Mouse (Mus musculus) heart, postnatal 0 days (tissue): ENCODE measurements at regions not wholly inside any gene's neighbourhood (a gene's known extent, or its start where the extent isn't known, plus 50 kb on each side); places are given as distances from the start of the nearest gene placed in this dataset.

Experiments used
- ATAC-seq: fragments of 200-750 bp; cut with Nextera tagmentation; 2 replicates; pipeline ENCODE4 v1.8.0; 2017; ENCODE audit warnings: low read depth, moderate number of reproducible peaks, moderate library complexity; ENCODE audit not compliant: insufficient read depth
- DNase-seq: peaks from one replicate; pipeline ENCODE4 v3.0.0-alpha.2; 2016; ENCODE audit warnings: low spot score
- H3K27ac ChIP-seq: fragments of 300-500 bp; sonication (generic); 2 replicates; pipeline ENCODE4 v1.5.1; 2014; ENCODE audit warnings: low read depth, mild to moderate bottlenecking
- H3K27me3 ChIP-seq: fragments of 300-500 bp; sonication (generic); 2 replicates; pipeline ENCODE4 v1.6.1; 2014; ENCODE audit warnings: low read length, mixed read lengths; ENCODE audit not compliant: control insufficient read depth, insufficient read depth
- H3K36me3 ChIP-seq: fragments of 300-500 bp; sonication (generic); replicated peaks from 2 replicates; pipeline ENCODE4 v1.6.1; 2014; ENCODE audit warnings: low read length, mixed read lengths; ENCODE audit not compliant: control insufficient read depth, insufficient read depth
- H3K4me1 ChIP-seq: fragments of 300-500 bp; sonication (generic); 2 replicates; pipeline ENCODE4 v1.6.1; 2014; ENCODE audit warnings: antibody characterized with exemption; ENCODE audit not compliant: control insufficient read depth, insufficient read depth
- H3K4me2 ChIP-seq: fragments of 300-500 bp; sonication (generic); 2 replicates; pipeline ENCODE4 v1.6.1; 2014; ENCODE audit warnings: low read depth, mild to moderate bottlenecking, low read length, moderate library complexity
- H3K4me3 ChIP-seq: fragments of 300-500 bp; sonication (generic); 2 replicates; pipeline ENCODE4 v1.5.1; 2014; ENCODE audit warnings: low read depth, low read length
- H3K9ac ChIP-seq: fragments of 300-500 bp; sonication (generic); replicated peaks from 2 replicates; pipeline ENCODE4 v1.6.1; 2014; ENCODE audit warnings: low read depth, low read length, mixed read lengths
- H3K9me3 ChIP-seq: fragments of 300-500 bp; sonication (generic); replicated peaks from 2 replicates; pipeline ENCODE4 v1.6.1; 2016; ENCODE audit warnings: low read length; ENCODE audit not compliant: control insufficient read depth
- CTCF ChIP-seq: IDR thresholded peaks from 2 replicates; pipeline ENCODE4 v1.5.1; 2016; ENCODE audit warnings: antibody characterized with exemption, control low read depth, low read depth
- EP300 ChIP-seq: IDR thresholded peaks from 2 replicates; pipeline ENCODE4 v1.6.1; 2016; ENCODE audit warnings: antibody characterized with exemption, low read depth
- WGBS: fragments of 180-500 bp; shearing (Covaris S2); extraction: QIAGEN DNeasy Blood & Tissue Kit; methylation state at CpG from one replicate; pipeline ENCODE4 v1.1.7; 2014; 5-methylcytosine and 5-hydroxymethylcytosine counted together

- Histone ChIP-seq H3K9me3 (no peaks in the 10 kb centered on the region), H3K4me2 (no peak overlapping the region), H3K27me3 (no peaks in the 10 kb centered on the region), H3K9ac (no peak overlapping the region), H3K4me1 (no peaks in the 10 kb centered on the region; the same call in 1 of the 2 replicates), H3K27ac (no peak overlapping the region), H3K4me3 (no peak overlapping the region), H3K36me3 (no peaks in the 10 kb centered on the region)
- 62% methylated on average over 4 of the region's 4 CpGs for WGBS
- DNase-seq = no peak
- TF ChIP-seq EP300 (no peak), CTCF (no peak)
- ATAC-seq = no peak
These were observed 67.1 kb upstream of the Phactr1 start for GRCm38 (mm10) chr13:42613326-42613725.

GRCm38 (mm10) chr13:42615826-42616225 lies 64.6 kb upstream of the Phactr1 start:
- H3K4me1 ChIP-seq = no peaks in the 10 kb centered on the region
- 63% methylated on average over 5 of the region's 5 CpGs for WGBS
- no peak for ATAC-seq
- H3K4me3 ChIP-seq = no peak overlapping the region
- DNase-seq = no peak
- no peaks in the 10 kb centered on the region for H3K36me3 ChIP-seq
- H3K27me3 ChIP-seq = no peaks in the 10 kb centered on the region
- H3K9me3 ChIP-seq = no peaks in the 10 kb centered on the region
- H3K27ac ChIP-seq = no peak overlapping the region
- TF ChIP-seq CTCF (no peak), EP300 (no peak)
- H3K4me2 ChIP-seq = no peak overlapping the region
- no peak overlapping the region for H3K9ac ChIP-seq

- no peak overlapping the region for H3K4me3 ChIP-seq
- 68% methylated on average over 6 of the region's 6 CpGs for WGBS
- no peak for TF ChIP-seq CTCF
- TF ChIP-seq EP300 = no peak
- no peaks in the 10 kb centered on the region for H3K27me3 ChIP-seq
- ATAC-seq (no peak), DNase-seq (no peak)
- no peak overlapping the region for H3K9ac ChIP-seq
- H3K4me1 ChIP-seq = no peaks in the 10 kb centered on the region
- no peaks in the 10 kb centered on the region for H3K36me3 ChIP-seq
- H3K27ac ChIP-seq = no peak overlapping the region
- H3K4me2 ChIP-seq = no peak overlapping the region
- H3K9me3 ChIP-seq = no peaks in the 10 kb centered on the region
These were observed 63.2 kb upstream of the Phactr1 start for GRCm38 (mm10) chr13:42617225-42617624.

GRCm38 (mm10) chr13:42617844-42618243 lies 62.6 kb upstream of the Phactr1 start:
- no peaks in the 10 kb centered on the region for H3K9me3 ChIP-seq
- TF ChIP-seq CTCF = no peak
- TF ChIP-seq EP300 = no peak

GRCm38 (mm10) chr13:42619555-42620280 lies 60.7 kb upstream of the Phactr1 start:
- ATAC-seq (no peak), DNase-seq (no peak)
- Histone ChIP-seq H3K27me3 (no peaks in the 10 kb centered on the region), H3K4me3 (no peak overlapping the region), H3K9ac (no peak overlapping the region), H3K36me3 (no peaks in the 10 kb centered on the region), H3K4me2 (no peak overlapping the region), H3K27ac (no peak overlapping the region), H3K9me3 (no peaks in the 10 kb centered on the region), H3K4me1 (no peaks in the 10 kb centered on the region)
- TF ChIP-seq EP300 (no peak), CTCF (no peak)
- WGBS = 86% methylated on average over 6 of the region's 6 CpGs

More at GRCm38 (mm10) chr13:42617844-42618243, 62.6 kb upstream of the Phactr1 start:
- Histone ChIP-seq H3K4me1 (no peaks in the 10 kb centered on the region), H3K4me2 (no peak overlapping the region), H3K27me3 (no peaks in the 10 kb centered on the region), H3K9ac (no peak overlapping the region), H3K4me3 (no peak overlapping the region), H3K27ac (no peak overlapping the region), H3K36me3 (no peaks in the 10 kb centered on the region)
- DNase-seq (no peak), ATAC-seq (no peak)
- WGBS = 39% methylated on average over 4 of the region's 4 CpGs

GRCm38 (mm10) chr13:42623491-42623890 lies 56.9 kb upstream of the Phactr1 start:
- peak; percentile 40 for DNase-seq
- H3K9ac ChIP-seq = no peak overlapping the region
- H3K36me3 ChIP-seq = no peaks in the 10 kb centered on the region
- no peak for ATAC-seq
- TF ChIP-seq EP300 = no peak
- TF ChIP-seq CTCF = peak; percentile 62
- WGBS = 48% methylated on average over 5 of the region's 5 CpGs
- H3K27me3 ChIP-seq = no peaks in the 10 kb centered on the region
- no peak overlapping the region for H3K27ac ChIP-seq
- no peak overlapping the region for H3K4me3 ChIP-seq
- H3K4me2 ChIP-seq = no peak overlapping the region
- H3K4me1 ChIP-seq = no peaks in the 10 kb centered on the region
- H3K9me3 ChIP-seq = no peaks in the 10 kb centered on the region
